Mouse (Mus musculus) mesoderm, embryonic 11.5 days (tissue): ENCODE results near the gene Uqcr11.

Experiments used
- DNase-seq: peaks from one replicate; pipeline ENCODE4 v3.0.0-alpha.2; 2012; ENCODE audit warnings: low read depth, low spot score

The Uqcr11 gene

DNA sequence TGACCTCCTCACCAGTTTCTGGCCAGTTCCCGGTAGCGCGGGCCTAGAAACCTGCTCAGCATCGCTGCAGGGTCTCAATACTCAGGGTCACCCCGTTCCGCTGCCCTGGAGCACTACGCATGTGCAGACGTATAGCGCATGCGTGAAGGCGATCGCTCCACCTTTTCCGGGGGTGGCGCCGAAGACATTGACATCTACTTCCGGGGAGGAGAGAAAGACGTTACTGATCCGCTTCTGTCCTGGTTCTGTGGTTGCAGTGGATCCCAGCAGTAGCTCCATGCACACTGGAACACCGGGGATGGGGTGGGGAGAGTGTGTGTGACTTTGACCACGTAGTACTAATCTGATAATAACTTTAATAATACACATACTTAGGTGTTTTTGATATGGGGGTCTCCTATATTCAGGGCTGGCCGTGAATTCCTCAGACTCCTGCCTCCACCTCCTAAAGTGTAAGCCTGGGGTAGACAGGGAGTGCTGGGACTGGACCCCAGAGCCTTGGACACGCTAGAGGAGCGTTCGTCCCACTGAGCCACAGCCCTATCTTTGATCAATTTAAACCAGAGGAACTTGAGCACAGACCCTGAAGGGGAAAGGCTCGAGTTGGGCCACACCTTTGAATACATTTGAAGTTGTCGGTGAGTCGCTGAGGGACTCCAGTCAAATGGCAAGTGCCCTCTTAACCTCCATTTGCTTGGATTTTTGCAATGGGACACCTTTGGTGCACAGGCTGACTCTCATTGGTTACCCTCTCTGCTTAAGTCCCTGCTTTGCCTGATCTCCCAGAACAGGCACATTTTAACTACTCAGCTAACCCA, at the start of gene Uqcr11:
Gene Uqcr11 (minus strand): TSS at position 147 of the 818 bp plus-strand sequence.
- peak; percentile 96 for DNase-seq

DNA sequence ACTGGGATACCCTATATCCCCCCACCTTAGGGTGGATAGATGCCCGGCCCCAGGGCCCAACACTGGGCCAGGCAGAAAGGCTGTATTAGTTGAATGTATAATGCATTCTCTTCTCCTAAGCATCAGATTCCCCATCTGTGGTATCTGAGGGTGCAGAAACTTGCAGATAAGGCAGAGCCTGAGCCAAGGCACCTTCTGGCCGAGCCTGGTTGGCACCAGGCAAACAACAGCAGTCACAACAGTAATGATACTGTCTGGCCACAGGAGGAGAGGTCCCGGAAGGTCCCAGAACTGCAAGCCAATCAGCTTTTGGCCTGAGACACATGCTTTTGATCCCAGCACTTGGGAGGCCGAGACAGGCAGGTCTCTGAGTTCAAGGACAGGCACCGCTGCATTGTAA, 49.1 kb upstream of the Uqcr11 start:
- DNase-seq = no peak

DNA sequence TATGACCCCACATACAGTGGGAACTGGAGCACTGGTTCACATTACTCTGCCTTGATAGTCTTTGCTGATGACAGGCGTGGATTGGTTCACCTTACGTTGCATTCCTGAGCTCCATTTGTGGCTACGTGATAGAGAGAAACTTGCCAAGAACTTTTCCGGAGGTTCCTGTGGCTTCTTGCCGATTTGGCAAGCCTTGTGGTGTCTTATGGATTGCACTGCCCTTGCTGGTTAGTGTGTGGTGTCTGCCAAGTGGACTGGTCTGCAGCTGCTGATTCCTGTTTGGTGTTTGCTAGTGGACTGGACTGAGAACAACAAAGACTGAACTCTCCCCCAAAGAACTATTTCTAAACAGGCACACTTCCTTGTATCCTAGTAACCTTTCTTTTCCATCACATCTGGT, 48.2 kb upstream of the Uqcr11 start:
- no peak for DNase-seq

DNA sequence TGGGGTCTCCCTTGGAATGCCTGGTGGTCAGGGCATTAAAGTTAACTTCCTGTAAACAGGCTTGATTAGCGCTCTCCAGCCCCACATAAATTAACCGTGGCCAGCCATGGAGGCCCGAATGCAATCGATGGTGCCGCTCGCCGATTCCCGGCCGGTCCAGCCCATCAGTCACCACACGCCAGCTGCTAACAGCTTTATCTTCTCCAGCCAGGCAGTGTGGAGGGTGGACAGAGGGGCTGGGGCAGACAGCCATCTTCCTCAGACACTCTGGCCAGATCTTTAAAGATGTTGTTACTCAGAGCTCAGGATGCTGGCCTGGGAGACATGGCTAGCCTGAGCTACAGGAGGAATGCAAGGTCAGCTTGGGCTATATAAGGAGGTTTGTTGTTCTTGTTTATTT, 47.0 kb upstream of the Uqcr11 start:
- no peak for DNase-seq

DNA sequence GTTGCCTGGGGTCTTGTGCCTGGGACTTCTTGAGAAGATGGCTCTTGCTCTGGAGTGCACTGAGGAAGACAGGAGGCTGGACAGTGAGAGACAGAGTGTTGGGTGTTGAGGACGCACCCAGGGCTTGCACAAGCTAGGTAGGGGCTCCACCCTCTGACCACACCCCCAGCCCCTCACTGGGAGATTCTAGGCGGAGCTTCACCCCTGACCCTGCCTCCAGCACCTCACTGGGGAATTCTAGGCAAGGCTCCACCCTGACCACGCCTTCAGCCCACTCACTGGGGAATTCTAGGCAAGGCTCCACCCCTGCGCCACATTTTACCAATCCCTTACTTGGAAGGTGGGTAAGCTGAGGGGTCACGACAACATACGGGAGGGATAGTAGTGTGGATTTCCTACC, 44.0 kb upstream of the Uqcr11 start:
- DNase-seq = peak; percentile 32

DNA sequence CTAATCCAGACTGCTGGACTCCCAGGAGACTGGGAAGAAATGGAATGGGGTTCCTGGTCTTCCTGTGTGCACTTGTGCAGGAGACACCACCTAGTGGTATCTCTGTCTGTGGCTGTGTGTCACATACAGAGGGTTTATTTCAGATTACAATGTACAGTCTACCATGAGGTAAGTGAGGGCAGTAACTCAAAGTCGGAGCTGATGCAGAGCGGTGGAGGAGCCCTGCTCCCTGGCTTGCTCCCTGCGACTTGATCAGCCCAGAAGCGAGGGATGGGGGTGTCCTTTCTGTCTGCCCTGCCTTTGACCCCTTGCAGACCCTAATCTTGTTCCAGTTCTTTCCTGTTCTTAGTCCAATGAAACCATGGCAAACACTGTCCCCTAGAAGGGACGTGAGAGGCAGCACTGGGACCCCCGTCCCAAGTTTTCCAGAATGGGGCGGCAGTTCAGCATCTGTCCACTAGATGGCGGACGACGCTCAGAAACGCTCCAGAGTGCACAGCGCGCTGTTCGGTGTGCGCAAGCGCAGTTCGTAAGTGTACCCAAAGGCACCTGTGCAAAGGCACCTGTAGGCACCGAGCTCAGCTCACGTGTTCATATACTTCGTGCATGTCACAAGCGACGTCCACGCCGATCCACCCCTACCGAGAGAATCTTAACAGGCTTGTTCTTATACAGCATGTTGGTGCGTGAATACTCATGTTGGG, 39.4 kb upstream of the Uqcr11 start:
- peak; percentile 83 for DNase-seq

DNA sequence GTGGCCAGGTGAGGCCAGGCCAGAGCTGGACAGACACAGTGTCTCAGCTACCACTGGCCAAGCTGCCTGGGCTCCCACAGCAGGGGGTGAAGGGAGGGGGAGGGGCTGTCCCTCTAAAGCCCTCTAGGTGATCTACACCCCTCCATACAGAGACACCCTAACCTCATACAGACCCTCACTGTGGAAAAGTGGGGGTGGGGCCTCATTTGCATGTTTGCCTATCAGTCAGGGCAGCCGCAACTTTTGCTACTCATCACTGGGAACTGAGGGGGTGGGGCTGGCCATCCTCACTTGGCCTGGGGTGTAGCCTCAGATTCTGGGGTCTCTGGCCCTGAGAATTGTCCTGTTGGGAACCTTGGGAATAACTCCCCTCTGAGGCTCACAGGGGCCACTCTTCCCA, 38.4 kb upstream of the Uqcr11 start:
- no peak for DNase-seq

DNA sequence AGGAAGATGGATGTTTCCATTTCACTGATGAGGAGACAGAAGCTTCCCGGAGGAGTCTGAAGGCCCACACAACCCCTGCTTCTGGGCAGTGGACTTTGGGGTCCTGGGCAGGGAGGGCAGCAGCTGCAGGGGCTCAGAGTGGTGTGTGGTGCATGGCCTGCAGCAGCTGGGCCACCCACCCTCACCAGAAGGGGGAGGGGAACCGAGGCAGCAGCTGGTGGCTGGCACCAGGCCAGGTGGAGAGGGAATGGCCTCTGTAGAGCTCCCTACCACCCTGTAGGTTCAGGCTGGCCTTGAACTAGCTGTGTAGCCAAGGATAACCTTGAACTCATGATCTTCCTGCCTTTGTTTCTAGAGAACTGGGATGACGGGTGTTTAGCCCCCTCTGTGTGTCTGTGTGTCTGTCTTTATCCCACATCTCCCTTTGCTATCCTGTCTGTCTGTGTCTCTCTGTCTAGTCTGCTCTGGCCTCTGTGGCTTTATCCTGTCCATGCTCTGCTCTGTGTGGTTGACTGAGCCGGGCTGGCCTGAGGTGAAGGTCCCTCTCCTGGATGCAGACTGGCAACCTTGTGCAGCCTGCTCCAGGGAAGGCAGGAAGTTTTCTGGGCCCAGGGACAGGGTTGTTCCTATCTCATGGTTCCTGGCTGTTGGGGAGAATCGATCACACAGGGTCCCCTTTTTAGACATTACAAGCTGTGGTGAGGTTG, 37.9 kb upstream of the Uqcr11 start:
- DNase-seq = no peak

DNA sequence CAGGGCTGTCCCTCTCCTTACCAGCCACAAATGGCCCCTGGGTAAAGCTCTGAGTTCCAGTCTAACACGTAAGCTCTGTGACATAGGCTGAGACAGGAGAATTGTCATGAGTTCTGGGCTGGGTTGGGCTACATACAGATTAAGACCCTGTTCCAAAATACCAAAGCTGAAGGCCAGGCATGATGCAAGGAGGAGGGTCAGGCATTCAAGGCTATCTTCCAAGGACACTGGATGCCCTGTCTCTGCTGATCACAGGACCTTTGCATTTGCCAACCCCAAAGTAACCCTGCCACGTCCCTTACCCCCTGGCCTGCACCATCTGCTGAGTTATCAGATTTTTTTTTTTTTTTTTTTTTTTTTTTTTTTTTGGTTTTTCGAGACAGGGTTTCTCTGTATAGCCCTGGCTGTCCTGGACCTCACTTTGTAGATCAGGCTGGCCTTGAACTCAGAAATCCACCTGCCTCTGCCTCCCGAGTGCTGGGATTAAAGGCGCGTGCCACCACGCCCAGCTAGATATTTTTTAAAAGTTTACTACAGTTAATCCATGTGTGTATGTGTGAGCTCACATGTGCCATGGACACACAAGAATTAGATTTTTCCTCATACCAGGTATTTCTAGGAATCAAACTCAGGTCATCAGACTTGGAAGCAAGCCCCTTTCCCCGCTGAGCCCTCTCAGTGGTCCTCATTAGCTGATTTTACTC, 37.1 kb upstream of the Uqcr11 start:
- no peak for DNase-seq

DNA sequence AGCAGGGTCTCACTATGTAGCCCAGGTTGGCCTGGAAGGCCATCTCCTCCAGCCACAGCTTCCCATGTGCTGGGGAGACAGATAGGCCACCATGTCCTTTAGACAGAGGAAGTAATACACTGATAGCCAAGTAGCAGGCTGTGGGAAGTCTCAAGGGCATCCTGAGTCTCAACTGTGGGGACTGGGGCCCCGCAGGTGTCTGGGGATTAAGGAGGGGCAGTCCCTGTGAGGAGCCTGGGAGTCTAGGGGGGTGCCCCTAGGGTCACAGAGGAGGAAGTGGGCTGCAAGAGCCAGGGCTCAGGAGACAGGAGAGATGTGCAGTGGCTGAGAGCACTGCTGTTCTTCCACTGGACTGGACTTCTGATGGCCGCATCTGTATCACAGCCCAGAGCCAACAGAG, 36.4 kb upstream of the Uqcr11 start:
- DNase-seq = no peak

DNA sequence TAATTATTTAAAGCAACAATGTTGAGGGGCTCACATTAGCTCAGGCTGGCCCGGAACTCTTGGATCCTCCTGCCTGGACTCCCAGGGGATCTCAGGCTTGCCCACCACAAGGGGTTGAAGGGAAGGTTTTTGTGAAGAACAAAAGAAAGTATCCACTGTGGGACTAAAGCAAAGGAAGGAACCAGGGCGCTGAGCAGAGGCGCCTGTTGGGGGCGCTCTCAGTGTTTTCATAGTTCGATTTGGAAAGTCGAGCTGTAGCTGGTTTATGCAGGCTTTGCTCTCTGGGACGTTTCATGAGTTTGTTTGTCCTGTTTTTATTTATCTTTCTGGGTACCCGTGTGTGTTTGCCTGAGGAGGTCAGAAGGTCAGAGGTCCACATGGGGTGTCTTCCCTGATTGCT, 35.0 kb upstream of the Uqcr11 start:
- no peak for DNase-seq

DNA sequence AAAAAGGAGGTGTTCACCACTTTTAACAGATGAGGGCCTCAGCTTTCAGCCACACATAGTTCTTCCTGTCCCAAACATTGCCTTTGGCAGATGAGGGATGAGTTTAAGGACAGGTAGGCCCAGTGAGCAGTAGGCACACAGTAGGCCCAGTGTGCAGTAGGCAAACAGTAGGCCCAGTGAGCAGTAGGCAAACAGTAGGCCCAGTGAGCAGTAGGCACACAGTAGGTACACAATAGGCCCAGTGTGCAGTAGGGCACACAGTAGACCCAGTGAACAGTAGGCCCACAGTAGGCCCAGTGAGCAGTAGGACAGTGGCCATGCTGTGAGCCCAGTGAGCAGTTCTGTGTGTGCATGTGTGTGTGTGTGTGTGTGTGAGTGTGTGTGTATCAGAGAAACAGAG, 33.4 kb upstream of the Uqcr11 start:
- no peak for DNase-seq

DNA sequence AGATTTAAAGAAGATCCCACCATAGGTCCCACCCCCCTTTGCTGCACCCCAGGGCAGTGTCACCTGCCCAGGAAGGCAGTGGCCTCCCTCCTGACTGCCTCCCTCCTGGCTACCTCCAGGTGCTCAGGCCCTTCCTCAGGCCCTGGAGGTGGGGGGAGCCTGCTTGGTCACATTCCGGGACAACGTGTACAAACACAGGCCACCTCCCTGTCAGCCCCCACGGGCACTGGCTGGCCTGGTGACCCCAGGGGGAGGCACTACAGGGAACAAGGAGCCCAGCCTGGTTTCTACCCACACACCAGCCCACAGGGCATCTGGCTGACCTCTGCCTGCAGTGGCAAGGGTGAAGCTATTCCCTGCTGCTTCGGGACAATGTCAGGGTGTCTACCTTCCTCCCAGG, 31.3 kb upstream of the Uqcr11 start:
- no peak for DNase-seq

DNA sequence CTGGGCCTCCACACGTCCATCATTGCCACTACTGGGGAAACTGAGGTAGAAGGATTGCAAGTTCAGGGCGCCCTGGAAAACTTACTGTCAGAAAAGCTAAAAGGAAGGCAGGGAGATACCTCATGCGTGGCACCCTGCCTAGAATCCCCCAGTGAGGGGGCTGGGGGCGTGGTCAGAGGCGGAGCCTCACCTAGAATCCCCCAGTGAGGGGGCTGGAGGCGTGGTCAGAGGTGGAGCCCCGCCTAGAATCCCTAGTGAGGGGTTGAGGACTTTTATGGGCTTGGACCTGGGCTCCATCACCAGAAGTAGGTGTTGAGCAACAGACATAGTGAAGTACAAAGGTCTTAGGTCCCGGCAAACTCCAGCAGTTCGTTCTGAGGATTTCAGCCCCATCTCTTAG, 29.6 kb upstream of the Uqcr11 start:
- no peak for DNase-seq

DNA sequence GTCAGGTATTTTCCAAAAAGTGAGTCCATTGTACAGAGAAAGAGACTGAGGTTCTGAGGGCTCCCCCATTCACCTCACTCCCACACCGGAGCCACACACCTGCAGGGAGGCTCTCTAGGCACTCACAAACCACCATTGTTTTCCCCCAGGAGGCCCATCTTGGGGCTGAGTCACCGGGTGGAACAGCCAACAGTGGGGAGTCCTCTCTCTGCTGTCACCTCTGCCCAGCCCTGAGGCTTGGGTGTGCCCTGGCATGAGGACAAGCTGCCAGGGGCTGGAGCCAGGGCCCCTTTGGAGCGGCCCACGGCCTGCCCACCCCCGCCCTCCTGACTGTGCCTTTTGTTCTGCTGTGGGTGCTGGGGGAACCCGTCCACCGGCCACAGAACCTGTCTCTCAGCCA, 29.1 kb upstream of the Uqcr11 start:
- DNase-seq = no peak

DNA sequence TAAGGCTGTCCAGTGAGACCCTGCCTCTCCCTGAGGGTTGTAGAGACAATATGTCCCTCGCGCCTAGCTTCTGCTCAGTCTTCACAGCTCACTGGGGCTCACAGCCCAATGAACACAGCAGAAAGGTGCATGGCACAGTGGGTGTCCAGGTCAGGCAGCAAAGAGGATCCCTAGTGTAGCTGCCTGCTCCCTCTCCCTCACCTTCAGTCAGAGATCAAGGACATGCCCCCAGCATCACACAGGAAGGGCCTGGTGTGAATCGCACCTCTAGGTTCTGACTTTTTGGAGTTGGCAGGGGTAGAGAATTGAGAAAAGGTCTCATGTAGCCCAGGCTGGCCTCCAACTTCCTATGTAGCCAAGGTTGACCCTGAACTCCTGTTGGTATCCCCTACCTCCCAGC, 28.2 kb upstream of the Uqcr11 start:
- DNase-seq = no peak

DNA sequence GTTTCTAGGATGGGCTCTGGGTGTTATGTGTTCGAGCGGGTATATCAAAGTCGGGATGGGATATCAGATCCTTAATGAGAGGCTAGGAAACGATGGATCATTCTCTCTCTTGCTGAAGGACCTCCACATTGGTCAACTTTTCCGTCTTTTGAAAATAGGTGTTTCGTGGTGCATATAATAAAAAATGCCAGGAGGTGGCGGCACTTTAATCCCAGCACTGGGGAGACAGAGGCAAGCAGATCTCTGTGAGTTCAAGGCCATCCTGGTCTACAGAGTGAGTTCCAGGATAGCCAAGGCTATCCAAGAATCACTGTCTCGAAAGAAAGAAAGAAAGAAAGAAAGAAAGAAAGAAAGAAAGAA, 27.6 kb upstream of the Uqcr11 start:
- no peak for DNase-seq

DNA sequence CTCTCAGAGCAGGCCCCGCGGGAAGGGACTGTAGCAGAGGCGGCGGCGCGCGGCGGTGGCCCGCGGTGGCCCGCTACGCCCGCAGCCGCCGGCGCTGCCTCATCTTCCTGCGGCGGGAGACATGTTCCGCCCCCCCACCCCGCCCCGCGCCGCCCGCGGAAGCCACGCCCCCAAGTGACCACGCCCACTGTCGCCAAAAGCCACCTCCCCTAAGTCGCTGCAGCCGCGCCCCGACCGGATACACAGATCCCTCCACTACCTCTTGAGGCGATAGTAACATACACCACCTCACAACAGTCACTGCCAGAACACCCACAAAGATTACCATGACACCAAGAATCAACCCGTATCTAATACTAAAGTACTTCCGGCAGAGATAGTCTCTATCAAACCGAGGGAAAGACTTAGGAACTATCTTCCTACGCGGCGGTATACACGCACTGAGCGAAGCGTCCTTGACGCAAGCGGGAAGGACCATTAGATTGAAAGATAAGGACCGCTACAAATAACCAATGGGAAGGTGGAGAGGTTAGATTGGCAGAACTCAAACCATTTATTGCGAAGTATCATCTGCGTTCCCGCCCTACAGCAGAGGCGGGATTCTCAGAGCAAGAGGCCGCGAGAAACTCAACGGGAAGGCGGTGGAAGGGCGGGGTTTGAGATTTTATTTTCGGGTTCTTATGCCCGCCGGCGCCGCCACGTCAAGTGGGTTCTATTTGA, 27.0 kb upstream of the Uqcr11 start, which contains the start of gene Tcf3:
Gene Tcf3 (minus strand): TSS at position 135 of the 720 bp plus-strand sequence.
- DNase-seq = peak; percentile 97

DNA sequence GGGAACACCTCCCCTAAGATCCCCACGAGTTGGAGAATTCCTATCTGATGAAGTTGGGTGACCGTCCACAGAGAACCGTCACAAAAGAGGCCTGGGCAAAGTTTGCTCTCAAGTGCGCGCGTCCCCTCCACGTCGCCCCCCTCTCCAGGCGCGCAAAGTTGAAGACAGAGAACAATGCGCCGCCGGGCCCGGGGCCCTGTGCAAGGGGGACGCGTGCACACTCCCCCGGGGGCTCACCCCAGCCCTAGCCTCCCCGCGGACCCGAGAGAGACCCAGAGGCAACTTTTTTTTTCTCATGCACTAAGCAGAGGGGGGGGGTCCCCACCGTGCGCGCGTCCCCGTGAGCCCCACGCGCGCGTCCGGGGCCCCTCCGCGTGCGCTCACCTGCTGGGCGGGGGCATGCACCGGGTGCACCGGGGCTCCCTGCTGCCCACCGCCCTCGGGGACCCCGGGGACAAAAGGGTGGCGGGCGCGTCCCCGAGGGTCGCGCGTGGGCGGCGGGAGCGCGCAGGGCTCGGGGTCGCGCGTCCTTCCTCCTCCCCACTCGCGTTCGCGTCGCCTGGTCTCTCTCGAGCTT, 26.4 kb upstream of the Uqcr11 start:
- DNase-seq = peak; percentile 60

DNA sequence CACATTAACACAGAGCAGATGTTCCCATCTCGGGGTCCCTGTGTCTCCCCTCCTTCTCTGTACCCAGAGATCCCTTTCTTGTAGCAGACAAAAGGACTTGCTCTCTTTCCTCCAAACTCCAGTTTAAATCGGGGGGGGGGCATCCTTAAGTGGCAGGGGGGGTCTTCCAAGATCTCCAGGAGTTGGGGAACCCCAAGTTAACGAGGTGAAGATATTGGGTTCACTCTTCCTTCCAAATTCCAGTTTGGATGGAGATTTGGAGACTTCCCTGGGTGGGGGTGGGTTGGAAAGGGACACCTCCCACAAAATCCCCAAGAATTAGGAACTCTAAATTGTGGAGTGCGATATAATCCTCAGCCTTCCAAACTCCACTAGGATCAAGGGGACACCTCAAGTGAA, 25.8 kb upstream of the Uqcr11 start:
- DNase-seq = no peak
